Mouse (Mus musculus) thymus, postnatal 4 days (tissue): ENCODE results near the gene Adamts16.
"Not testable (repeated sequence)": the region's sequence is repeated elsewhere in the genome, so short reads cannot be mapped to it uniquely, and the experiment has no call there.

Experiments
- DNase-seq: peaks from one replicate; pipeline ENCODE4 v3.0.0; 2021

Gene Adamts16

DNA sequence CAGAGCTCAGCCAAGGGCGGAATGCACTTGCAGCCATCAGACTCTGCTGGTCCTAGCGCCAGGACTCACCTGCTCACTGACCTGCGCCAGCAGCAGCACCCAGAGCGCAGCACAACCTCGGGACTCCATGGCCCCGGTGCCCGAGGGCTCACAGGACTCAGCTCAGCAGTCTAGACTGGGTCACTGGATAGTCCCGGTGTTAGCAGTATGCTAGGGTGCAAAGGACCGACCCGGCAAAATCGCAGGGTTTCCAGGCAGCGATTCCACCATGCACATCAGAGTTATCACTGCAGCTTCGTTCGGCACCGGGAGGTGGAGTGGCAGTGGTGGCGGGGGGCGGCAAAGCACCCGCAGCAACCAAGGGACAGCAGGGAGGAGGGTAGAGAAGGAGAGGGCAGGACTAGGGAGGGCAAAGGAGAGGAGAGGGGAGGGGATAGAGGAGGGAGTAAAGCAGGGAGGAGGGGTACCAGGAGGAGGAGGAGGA is at the start of gene Adamts16:
Gene Adamts16 (minus strand): TSS at position 391 of the 484 bp plus-strand sequence.
- DNase-seq = peak; percentile 13

DNA sequence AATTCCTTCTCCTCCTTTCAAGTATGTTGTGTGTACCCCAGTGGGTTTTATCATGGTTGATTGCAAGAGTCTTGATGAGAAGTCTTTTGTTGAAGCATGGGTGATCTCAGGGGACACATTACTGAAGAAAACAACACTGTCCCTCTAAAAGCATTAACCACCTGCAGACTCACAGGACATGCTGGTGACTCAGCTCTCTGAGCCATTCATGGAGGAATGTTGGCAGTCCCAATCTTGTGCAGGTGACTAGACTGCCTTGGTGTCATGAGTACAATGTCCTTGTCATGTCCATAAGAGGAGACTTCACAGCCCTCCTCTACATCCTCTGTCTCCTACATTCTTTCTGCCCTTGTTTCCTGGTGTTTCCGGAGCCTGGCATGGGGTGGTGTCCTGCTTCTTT is 45.5 kb upstream of the Adamts16 start:
- no peak for DNase-seq

DNA sequence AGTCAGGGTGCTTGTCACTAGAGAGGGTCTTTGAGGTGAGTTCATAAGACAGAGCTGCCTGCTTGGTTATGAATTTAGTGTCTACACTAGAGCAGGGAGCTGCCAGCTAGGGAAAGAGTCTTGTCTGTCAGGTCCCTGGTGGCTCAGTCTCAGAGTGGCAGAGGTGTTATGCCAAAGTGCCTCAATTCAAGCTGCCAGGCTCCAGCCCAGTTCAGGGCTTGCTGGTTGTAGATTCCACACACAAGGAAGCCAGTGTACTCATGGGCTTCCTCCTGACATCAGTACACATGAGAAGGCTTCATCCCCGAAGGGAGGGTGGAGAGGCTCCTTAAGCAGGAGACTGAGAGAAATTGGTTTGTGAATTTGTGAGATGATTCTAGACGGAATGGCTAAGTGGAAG is 43.4 kb upstream of the Adamts16 start:
- DNase-seq = no peak

DNA sequence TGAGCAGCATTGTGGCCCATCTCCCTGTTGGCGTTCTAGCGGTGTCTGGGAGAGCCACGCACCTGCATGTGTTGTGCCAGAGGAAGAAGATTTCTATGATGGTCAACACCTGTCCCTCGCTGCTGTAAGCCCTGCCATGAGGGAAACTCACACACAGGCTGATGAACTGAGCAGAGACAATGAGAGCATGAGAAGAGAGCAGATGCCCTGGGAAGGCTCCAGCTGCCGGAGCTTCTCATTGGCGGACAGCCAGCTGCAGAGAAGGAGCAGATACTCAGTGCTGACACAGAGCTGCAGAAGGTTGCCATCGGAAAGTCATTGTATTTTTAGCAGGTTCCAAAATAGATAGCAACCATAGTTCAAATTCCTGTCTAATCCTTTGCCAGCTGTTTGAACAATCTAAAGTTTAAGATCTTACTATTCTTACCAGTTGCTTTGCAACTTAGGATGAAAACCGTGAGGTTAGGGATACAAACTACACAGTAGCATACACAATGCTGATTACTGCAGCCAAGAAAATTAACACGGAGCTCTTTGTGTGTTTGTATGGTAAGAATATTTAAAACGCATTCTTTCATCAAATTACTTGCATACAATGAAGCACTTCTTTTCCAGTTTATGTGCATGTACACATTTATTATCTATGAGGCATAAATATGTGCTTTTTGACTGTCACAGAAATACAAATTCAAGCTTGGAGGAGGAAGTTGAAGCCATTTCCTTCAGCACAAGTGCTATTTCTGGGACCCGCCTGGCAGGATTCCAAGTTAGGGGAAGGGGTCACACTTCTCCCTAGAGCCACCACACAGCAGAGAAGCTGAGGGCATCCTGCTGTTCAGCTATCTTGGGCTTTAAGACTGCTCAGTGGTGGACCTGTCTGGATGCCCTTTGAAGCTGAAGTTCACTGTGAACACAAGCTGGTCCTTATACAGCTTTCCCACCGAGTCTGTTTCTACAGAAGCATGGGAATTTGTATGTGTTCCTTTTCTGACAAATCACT is 42.6 kb upstream of the Adamts16 start:
- DNase-seq = no peak

DNA sequence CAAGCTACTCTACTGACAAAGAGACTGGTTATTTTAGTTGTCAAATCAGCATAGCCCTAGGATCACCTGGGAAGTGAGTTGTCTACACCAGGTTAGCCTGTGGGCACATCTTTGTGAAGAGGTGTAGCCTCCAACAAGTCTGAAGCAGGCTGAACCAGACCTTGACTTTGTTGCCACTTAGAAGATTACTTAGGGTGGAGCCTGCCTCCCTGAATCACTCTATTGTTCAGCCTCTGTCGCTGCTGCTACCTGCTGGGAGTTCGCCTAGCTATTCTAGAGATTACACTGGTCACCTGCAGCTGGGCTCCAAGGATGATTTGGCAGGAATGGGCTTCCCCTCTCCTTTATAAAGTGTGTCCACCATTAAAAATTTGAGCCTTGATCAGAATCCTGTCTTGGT is 38.4 kb upstream of the Adamts16 start:
- DNase-seq = not testable (repeated sequence)

DNA sequence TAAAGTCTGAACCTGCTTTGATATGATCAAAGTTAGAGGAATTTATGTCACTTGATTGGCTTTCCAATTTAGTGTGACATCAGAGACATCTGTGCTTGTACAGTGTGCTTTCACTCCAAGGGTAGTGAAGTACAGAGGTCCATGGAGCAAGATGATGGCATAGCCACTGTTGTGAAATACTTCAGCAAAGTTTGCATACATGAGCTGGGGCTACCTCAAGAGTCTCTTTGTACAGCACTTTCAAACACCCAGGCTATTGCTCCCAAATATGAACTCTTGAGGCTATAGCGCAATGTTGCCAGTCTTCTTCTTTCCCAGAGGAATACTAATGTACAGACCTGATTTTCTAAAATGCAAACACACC is 35.9 kb upstream of the Adamts16 start:
- no peak for DNase-seq

DNA sequence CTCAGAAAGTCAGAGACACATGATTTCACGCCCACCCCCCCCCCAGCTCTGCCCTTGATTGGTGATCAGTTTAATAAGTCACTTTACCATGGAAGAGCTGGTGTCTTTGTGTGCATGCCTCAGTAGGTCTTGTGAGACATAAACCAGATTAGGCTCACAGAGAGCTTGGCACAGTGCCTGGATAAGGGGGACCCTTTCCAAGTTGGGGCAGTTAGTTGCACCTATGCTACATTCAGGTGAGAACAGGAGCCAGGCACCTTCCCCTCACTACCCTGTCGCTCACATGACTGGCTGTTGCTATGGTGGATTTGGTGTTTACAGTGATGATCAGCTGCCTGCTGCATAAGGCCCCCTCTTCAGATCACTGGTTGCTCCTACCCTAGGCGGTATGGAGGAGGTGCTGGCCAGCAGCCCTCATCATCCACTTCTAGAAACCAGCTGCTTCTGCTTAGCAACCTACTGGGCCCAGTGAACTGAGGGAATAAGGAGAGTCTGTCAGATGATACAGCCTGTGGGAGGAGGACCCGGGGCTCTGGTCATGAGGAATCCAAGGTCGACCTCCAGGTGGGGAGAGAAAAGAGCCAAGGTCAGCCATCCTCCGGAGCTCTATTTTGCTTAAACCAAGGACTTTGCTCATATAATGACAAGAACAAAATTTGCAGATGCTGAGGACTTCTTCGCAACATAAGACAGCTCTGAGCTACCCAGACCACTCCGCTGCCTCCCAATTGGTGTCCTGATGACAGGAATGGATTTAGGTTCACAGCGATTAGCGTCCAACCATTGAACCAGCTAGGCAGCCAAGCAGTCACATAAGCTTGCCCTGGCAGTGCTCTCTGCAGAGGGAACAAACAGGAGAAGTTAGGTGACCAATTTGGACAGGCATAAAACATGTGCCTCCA is 35.3 kb upstream of the Adamts16 start:
- no peak for DNase-seq

DNA sequence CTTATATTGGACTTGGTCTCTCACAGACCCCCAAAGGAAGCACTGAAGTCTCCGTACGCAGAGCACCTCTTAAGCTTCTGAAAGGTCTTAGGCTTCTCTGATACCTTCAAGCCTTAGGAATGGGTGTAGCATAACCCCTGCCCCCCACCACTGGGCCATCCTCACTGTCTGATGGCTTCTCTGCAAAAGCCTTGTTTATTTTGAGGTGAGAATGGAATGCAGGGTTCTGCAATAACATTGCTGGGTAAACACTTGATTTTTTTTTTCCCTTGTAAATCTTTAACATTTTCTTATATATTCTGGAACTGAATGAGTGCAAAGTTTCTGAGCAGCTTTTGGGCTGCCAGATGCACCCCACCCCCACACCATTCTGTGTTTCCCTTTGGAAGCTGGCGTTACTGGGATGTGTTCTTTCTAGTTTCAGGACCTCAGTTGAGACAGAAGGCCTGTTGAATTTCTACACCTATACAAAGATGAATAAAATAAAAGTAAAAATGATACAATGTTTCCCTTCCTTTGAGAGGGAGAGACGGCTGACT is 33.9 kb upstream of the Adamts16 start:
- no peak for DNase-seq

DNA sequence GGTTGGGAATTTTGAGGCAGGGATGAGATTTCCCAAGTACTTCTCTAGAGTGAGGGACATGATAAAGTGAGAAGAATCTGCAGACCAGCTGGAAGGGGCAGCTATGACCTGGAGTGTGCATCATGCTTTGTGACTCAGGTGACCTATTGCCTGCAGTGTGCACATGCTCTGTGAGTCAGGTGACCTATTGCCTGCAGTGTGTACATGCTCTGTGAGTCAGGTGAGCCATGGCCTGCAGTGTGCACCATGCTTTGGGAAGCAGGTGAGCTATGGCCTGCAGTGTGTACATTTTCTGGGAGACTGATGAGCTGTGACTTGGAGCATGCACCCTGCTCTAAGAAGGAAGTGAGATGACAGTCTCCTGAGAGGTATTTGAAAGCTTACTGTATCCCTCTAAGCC is 33.1 kb upstream of the Adamts16 start:
- no peak for DNase-seq

DNA sequence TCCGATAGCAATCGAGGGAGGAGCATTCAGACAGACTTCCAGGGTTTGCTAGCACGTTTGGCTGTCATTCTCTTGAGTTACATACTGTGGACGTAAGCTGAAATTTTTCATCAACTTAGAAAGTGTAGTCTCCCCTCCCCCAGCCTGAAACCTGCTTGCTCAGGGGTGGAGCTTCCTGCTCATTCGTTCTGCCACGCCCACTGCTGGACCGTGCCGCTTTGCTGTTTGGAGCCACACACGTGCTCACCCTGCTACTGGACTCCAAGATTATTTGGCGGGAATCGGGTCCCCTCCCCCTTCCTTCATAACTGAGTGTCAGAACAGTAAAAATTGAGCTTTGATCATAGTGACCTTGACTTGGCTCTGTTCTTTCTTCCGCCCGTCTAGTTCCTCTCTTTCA is 32.2 kb upstream of the Adamts16 start:
- DNase-seq = not testable (repeated sequence)

DNA sequence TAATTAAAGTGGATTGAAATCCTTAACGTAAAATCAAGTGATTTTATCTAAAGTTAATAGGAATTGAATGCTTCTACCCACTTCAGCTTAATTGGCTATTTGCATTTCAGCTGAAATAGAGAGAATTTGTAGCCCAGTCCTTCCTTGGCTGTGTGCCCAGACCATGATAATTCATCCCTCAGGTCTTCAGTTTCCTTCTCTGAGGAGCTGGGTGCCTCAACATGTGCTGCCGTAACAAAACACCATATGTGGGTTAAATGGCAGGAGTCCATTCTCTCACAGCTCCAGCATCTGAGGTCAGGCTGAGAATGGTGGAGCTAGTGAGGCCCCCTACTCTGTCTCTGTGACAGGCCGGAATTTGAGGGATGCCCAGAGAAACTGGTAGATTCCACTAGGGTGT is 29.4 kb upstream of the Adamts16 start:
- no peak for DNase-seq

DNA sequence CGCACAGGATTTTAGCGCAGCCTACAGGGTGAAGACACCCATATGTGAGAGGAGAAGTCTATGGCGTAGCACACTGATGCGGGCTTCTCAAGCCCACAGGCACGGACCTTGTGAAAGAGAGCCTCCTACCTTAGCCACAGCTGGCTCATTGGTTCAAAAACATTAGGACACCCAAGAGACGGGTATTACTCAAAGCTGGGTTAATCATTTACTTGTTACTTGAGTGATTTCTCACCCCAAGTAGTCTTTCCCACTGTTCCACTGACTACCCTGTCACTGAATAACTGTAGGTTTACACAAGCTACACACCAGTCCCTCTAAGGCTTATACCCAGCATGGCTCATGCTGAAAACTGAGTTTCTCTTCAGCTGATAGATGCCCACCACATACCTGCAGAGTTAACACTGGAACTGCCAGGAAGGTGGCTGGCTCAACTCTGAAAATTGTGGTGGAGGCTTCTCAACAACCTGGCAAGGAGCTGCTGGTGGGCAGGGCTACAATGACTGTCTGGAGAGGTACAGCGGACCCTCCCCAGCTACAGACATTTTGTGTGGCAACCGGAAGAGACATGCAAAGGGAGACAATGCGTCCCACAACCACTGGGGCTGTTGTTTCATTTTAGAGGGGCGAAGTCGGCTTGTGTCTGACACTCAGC is 25.5 kb upstream of the Adamts16 start:
- DNase-seq = no peak

DNA sequence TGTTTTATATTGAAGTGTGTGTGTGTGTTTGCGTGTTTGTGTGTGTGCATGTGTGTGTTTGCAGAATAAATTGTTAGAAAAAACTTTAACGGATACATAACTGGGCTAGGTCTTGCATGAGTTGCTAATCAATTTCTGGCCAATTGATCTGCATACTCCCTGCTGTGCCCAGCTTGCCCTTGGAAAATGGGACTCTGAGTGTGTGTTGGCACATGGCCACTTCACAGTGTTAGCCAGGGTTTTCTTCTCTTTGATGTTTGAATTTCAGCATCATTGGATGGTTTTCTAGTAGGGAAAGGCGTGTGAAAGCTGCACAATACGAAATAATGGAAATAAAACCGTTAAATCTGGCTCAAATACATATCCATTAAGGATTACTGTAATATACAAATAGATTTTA is 24.3 kb upstream of the Adamts16 start:
- no peak for DNase-seq

DNA sequence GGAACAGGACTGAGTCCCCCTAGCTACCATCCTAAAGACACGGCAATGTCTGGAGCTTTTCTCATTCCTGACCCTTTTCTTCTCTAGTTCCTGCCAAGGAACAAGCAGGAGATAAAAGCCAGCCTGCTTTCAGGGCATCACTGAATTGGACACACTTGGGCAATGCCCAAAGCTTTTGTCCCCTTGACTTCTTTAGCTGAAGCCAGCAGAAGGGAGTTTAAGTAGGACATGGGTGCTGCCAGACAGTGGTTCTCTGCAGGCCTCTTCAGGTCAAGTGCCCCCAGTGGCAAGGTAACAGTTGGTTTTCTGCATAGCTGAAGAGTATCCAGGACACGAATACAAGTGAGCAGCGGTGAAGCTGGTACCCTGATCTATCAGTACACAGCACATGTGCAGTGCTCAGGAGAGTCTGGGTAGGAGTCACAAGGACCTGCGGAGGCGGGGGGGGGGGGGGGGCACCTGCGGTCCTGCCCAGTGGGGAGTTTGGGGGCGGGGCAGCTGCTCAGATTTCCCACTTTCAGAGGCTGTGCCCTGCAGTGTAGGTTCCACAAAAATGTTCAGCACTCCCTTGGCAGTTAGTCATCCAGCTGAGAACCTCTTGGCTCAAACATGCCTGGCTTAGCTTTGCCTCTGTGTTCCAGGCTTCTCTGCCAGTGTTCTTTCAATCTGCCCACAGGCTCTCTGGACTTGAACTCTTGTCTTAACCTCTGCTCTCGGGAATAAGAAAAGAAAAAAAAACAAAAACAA is 20.7 kb upstream of the Adamts16 start:
- no peak for DNase-seq

DNA sequence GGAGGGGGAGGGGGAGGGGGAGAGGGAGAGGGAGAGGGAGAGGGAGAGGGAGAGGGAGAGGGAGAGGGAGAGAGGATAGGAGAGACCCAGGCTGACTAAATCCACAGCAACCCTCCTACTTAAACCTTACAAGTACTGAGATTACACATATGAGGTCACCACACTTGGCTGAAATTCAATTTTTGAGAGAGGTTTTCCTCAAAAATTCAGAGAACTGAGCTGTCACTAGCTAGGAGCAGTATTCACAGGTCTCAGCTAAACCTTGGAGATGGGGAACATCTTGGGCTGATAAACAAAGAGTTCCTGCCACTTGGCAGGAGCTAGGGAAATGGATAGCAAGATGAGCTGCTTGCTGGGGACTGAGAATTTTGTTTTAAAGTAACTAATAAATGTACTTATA is 12.0 kb upstream of the Adamts16 start:
- DNase-seq = no peak

DNA sequence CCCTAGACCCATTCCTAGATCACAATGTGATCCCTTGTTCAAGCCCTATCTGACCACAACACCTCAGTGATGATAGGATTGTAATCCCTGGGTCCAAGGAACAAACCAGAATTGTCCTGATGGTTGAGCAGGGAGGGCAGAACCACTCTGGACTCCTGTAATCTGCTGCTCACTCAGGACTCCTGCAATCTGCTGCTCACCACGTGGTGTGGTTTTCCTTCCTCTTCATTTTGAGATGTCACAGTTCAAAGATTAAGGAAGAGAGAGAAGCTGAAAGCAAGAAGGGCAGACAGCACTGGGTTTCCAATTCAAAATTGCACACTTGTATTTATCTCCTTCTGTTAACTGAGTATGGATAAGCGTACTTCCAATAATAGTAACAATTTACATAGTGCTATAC is 5.3 kb upstream of the Adamts16 start:
- DNase-seq = no peak

DNA sequence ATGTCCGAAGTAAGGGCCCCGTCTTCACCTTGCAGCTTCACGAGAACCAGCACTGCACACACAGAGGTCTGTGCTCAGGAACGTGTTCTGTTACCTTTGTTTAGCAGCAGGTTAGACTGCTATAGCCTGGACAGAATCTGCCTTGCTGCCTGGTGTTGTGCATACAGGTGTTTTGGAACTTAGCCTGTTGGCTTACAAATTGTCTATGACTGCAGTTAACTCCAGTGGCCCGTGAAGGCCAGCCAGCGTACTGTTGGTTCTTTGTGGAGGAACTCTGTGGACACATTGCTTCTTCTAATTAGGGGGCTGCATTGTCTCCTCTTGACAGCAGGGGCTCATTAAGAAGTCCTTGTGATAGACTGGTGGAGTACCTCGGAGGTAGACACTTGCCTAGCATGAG is 3.9 kb upstream of the Adamts16 start:
- DNase-seq = no peak

DNA sequence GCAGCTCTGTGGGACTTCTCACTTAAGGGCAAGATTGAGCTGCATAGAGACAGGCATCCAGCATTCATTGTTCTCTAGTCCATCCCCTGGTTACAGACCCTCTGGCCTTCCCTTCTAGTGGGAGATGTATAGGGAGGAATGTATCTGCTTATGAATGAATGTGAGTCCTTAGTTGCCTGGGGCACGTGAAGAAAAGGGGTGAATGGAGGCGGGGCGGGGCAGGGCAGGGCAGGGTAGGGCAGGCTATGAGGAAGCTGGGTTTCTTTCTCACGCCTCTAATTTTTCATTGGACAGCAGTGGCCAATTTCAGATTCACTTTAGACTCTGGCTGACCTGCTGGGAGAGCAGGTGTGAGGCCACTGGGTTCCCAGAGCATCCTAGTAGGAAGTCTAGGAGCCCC is 515 bp upstream of the Adamts16 start:
- DNase-seq = no peak

DNA sequence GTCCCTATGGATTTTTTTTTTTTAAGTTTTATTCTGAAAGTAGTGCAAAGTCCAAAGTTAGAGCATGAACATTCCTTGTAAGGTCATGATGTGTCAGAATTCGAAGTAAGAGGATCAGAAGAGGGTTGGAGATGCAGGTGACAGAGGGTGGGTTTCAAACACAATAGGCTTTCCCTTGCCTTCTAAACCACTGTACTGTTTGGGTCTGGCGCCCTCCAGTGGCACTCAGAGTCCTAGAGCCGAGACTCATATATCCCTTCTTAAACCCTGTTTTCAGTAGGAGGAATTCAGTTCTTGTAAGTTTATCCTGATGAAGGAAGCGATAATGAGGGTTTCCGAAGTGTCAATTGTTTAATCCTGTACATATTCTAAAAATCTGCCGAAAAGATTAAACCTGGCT is 1.4 kb downstream of the Adamts16 start:
- DNase-seq = peak; percentile 85

DNA sequence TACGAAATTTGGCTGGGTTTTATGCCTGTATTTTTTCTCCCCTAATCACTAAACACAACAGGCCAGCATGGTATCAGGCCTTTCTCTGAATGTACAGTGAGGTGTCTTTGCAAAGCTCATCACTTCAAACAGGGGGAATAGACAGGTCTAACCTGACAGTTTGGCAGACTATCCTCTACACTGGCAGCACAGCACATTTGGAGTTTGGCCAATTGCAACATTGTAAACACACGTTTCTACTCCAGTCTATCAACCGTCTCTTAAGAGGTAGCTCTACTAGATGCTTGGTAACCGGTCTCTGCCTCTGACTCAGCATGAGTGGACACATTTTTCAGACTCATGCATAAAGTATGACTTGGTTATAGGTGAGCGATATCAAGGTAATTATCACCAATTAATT is 4.0 kb downstream of the Adamts16 start:
- DNase-seq = no peak

DNA sequence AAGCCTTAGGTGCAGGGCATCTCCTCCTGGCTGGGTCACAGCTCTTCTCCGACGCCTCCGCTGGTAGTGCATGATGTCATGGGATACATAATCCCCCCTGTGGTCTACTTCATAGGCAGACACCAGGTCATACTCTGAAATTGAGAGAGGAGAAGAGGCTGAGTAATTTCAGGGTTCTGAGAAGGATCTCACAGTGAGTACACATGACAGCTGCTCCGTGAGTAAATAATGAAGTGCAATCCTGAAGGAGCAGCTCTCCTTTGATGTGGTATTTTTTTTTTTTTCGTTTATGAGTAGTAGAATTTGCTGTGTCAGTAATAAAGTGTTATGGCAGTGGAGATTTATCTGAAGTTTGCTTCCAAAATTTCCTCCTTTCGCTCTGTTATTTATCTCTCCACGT is 5.4 kb downstream of the Adamts16 start:
- no peak for DNase-seq

DNA sequence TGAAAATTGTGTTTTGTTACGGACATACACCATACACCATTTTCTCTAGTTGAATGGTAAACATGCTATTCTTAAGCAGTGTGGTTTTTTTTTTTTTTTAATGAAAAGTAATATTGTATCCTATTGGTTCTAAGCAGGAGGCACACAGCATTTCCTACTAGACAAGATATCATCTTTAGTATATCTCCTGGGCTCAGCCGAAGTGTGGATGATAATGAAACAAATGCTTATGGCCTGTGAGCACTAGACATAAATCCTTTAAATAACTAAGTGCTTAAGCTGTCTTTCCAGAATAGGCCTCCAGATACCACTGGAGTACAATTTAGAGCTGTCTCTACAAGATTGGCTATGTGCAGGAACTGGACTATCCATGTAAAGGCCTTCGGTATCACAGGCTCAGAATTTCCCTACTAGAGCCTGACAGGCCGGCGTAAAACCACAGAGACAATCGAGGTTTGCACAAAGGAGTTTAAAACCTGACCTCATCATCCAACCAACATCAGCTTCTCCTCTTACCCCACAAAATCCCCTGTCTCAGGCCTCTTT is 8.9 kb downstream of the Adamts16 start:
- DNase-seq = no peak
